ENCODE assay signal across 8 mouse cellular contexts in the genomic region with DNA sequence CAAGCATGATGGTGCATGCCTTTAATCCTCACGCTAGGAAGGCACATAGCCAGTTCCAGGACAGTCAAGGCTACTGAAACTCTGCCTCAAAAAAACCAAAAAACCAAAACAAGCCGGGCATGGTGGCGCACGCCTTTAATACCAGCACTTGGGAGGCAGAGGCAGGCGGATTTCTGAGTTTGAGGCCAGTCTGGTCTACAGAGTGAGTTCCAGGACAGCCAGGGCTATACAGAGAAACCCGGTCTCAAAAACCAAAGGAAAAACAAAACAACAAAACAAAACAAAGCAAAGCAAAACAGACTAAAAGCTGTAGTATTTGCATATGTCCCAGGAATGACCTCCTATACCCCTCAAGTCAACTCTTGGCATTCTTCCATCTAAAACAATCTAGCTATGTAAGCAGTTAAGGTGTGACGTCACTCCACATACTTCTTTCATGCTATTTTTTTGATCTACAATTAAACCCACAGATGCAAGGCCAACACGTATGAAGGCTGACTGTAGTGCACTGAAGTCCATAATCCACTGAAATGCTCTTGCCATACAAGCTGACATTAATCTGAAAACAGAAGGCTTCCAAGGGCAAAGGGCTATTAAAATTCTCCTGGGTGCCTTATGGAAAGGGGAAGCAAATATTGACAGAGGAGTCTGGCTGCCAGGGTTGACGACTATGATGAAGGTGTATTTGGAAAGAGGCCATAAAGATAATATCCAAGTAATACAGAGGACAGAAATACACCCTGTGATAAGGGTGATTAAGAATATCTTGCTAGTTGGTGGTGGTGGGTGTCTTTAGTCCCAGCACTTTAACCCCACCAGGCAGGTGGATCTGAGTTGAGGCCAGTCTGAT. TPM values are rescaled to one million over a fixed set of nuclear protein-coding genes. Genes with fewer than 3 reads are reported as not detected.
A peak's percentile ranks its signal among the peaks of the same experiment; 100 is the strongest.
DNase-seq lines count a peak whose midpoint lies in the region; ATAC-seq and TF ChIP-seq lines count a peak whose summit lies in the region.

No protein-coding gene starts in this region.

- H3K27me3 ChIP-seq in heart, embryonic 13.5 days (replicated peaks) = no peaks in the 10 kb centered on the region
- H3K27me3 ChIP-seq in heart, adult 2 months (ENCODE audit: control insufficient read depth, insufficient read depth, low read length) = no peaks in the 10 kb centered on the region
- H3K27me3 ChIP-seq in MEL (ENCODE audit: control insufficient read depth in 1 of 2, insufficient read depth in 2 of 2, low read length in 2 of 2) = no peaks in the 10 kb centered on the region
- no peaks in the 10 kb centered on the region for H3K27me3 ChIP-seq in hindbrain, embryonic 12.5 days
- H3K27me3 ChIP-seq in midbrain, embryonic 12.5 days = no peaks in the 10 kb centered on the region

- no peak for TF ChIP-seq RAD21 in MEL (IDR thresholded peaks at IDR 0.05; ENCODE audit: low read depth, low read length)

- no peak for TF ChIP-seq CTCF in heart, adult 2 months (IDR thresholded peaks at IDR 0.05)
- TF ChIP-seq CTCF in MEL (IDR thresholded peaks at IDR 0.05 in 2 of 3, conservative IDR thresholded peaks at IDR 0.05 in 1 of 3; ENCODE audit: control insufficient read depth in 1 of 3, insufficient read depth in 1 of 3, low read depth in 2 of 3, low read length in 3 of 3, poor library complexity in 1 of 3, severe bottlenecking in 1 of 3) = no peak

- peak overlapping the region; percentile 91 for H3K4me2 ChIP-seq in heart, embryonic 13.5 days
- H3K4me2 ChIP-seq in hindbrain, embryonic 12.5 days (replicated peaks) = peak overlapping the region; percentile 62
- H3K4me2 ChIP-seq in midbrain, embryonic 12.5 days (replicated peaks) = peak overlapping the region; percentile 71

- H3K4me3 ChIP-seq in heart, embryonic 13.5 days = peak overlapping the region; percentile 91
- H3K4me3 ChIP-seq in heart, adult 2 months = no peak overlapping the region
- peak overlapping the region; percentile 65 to 74 for H3K4me3 ChIP-seq in MEL (ENCODE audit: control insufficient read depth in 1 of 2, insufficient read depth in 1 of 2, low read depth in 2 of 2, low read length in 2 of 2)
- peak overlapping the region; percentile 80 for H3K4me3 ChIP-seq in hindbrain, embryonic 12.5 days
- H3K4me3 ChIP-seq in midbrain, embryonic 12.5 days = peak overlapping the region; percentile 90

- DNase-seq in heart, adult 2 months = no peak
- peak; percentile 64 for DNase-seq in MEL (ENCODE audit: low read depth, low spot score)
- DNase-seq in right cerebral cortex, postnatal 25 days = no peak
- no peak for DNase-seq in ovary, adult 18-20 months (ENCODE audit: low spot score)

- TF ChIP-seq EP300 in heart, adult 2 months (IDR thresholded peaks at IDR 0.05; ENCODE audit: insufficient read depth, low read depth, low read length) = no peak
- TF ChIP-seq EP300 in MEL (IDR thresholded peaks at IDR 0.05; ENCODE audit: low read depth in 1 of 2, low read length in 2 of 2) = no peak

- no peaks in the 10 kb centered on the region for H3K9me3 ChIP-seq in heart, embryonic 13.5 days
- H3K9me3 ChIP-seq in MEL (replicated peaks; ENCODE audit: insufficient read depth, low read length) = no peaks in the 10 kb centered on the region
- no peaks in the 10 kb centered on the region for H3K9me3 ChIP-seq in hindbrain, embryonic 12.5 days (replicated peaks)
- H3K9me3 ChIP-seq in midbrain, embryonic 12.5 days = no peaks in the 10 kb centered on the region

- peaks cover 23% of the 10 kb centered on the region for H3K36me3 ChIP-seq in heart, embryonic 13.5 days
- H3K36me3 ChIP-seq in heart, adult 2 months (ENCODE audit: control insufficient read depth, insufficient read depth, low read length) = peaks cover 5% of the 10 kb centered on the region; the same call in 1 of the 2 replicates
- peaks cover 0 to 25% of the 10 kb centered on the region in 2 experiments; a peak in 2 of 4 replicates for H3K36me3 ChIP-seq in MEL (ENCODE audit: control insufficient read depth in 1 of 2, insufficient read depth in 2 of 2, low read length in 2 of 2)
- 0 out of 2 replicates have a peak, but pooled peaks cover 3% of the 10 kb centered on the region for H3K36me3 ChIP-seq in hindbrain, embryonic 12.5 days
- peaks cover 3% of the 10 kb centered on the region; the same call in 1 of the 2 replicates for H3K36me3 ChIP-seq in midbrain, embryonic 12.5 days

- peaks cover 2% of the 10 kb centered on the region; the same call in 1 of the 2 replicates for H3K79me2 ChIP-seq in heart, adult 2 months (replicated peaks; ENCODE audit: control insufficient read depth, insufficient read depth, low read length)
- peaks cover 6% of the 10 kb centered on the region for H3K79me2 ChIP-seq in MEL (ENCODE audit: control insufficient read depth, insufficient read depth, low read length, poor library complexity)

- H3K27ac ChIP-seq in heart, embryonic 13.5 days (replicated peaks) = peak overlapping the region; percentile 90
- H3K27ac ChIP-seq in heart, adult 2 months = no peak overlapping the region
- H3K27ac ChIP-seq in MEL (ENCODE audit: control insufficient read depth, low read depth, low read length) = peak overlapping the region; percentile 57
- H3K27ac ChIP-seq in hindbrain, embryonic 12.5 days = no peak overlapping the region
- H3K27ac ChIP-seq in midbrain, embryonic 12.5 days (replicated peaks) = no peak overlapping the region

- ATAC-seq in heart, embryonic 13.5 days (ENCODE audit: extremely low read depth, insufficient number of reproducible peaks, low FRiP score, low TSS enrichment) = no peak
- no peak for ATAC-seq in hindbrain, embryonic 12.5 days (ENCODE audit: low FRiP score)
- ATAC-seq in midbrain, embryonic 12.5 days (ENCODE audit: low FRiP score, low read depth) = no peak
- no peak for ATAC-seq in inflammation-experienced regulatory T-cells, adult 6 months

- WGBS in heart, embryonic 13.5 days = 71% methylated on average over 9 of the region's 9 CpGs
- 69% methylated on average over 9 of the region's 9 CpGs for WGBS in heart, adult 2 months
- WGBS in hindbrain, embryonic 12.5 days = 81% methylated on average over 9 of the region's 9 CpGs
- WGBS in midbrain, embryonic 12.5 days = 84% methylated on average over 9 of the region's 9 CpGs

- H3K4me1 ChIP-seq in heart, embryonic 13.5 days = peaks cover 29% of the 10 kb centered on the region
- no peaks in the 10 kb centered on the region; the same call in 1 of the 2 replicates for H3K4me1 ChIP-seq in heart, adult 2 months (ENCODE audit: control insufficient read depth, insufficient read depth, low read length)
- H3K4me1 ChIP-seq in MEL (ENCODE audit: control insufficient read depth in 1 of 2, insufficient read depth in 2 of 2, low read length in 2 of 2) = peaks cover 4 to 22% of the 10 kb centered on the region in 2 experiments
- H3K4me1 ChIP-seq in hindbrain, embryonic 12.5 days = peaks cover 21% of the 10 kb centered on the region
- H3K4me1 ChIP-seq in midbrain, embryonic 12.5 days = peaks cover 27% of the 10 kb centered on the region

- no peak for TF ChIP-seq POLR2A in heart, adult 2 months (IDR thresholded peaks at IDR 0.05; ENCODE audit: insufficient read depth, low read depth, low read length)
- no peak for TF ChIP-seq POLR2A in MEL (IDR thresholded peaks at IDR 0.05; ENCODE audit: control insufficient read depth in 1 of 2, insufficient read depth in 1 of 2, low read depth in 1 of 2, low read length in 2 of 2, poor library complexity in 1 of 2)

- intact Hi-C loops in heart, adult 2 months (cut with DNase I) = no loop called here

- peak overlapping the region; percentile 91; the same call in 1 of the 2 replicates for H3K9ac ChIP-seq in heart, embryonic 13.5 days
- H3K9ac ChIP-seq in heart, adult 2 months (ENCODE audit: low read depth, low read length) = no peak overlapping the region
- H3K9ac ChIP-seq in MEL (ENCODE audit: control insufficient read depth, low read depth, low read length, poor library complexity, severe bottlenecking) = no peak overlapping the region; the same call in 1 of the 2 replicates
- peak overlapping the region; percentile 85; the same call in 1 of the 2 replicates for H3K9ac ChIP-seq in hindbrain, embryonic 12.5 days
- peak overlapping the region; percentile 96 for H3K9ac ChIP-seq in midbrain, embryonic 12.5 days (replicated peaks)

RNA-seq across cellular contexts. Expression of a gene that starts 1.4 kb away (rescaled TPM):
- 76.1 and 79.0 TPM in 2 replicates for polyA plus RNA-seq in heart, embryonic 13.5 days (2015; fragmentation: Nextera tagmentation; extraction: Ambion mirVana)
- 10 to 100 TPM; 30.2 to 34.5 TPM for total RNA-seq in heart, adult 2 months (2021)
- 54.9 and 62.8 TPM in 2 replicates for polyA plus RNA-seq in heart, adult 2 months (2012; rRNA removed)
- total RNA-seq in MEL (2012; rRNA removed) = 38.1 and 38.6 TPM in 2 replicates
- 10 to 100 TPM in 1 of 2 experiments, not detected in 1; 39.8 TPM for polyA plus RNA-seq in MEL (2012; ENCODE audit: insufficient read depth in 1 of 2, insufficient read length in 2 of 2, low read depth in 1 of 2, low replicate concordance in 2 of 2, missing spikeins in 1 of 2)
- 112 and 115 TPM in 2 replicates for polyA plus RNA-seq in hindbrain, embryonic 12.5 days (2016; fragmentation: Nextera tagmentation; extraction: Ambion mirVana)
- 106 and 108 TPM in 2 replicates for polyA plus RNA-seq in midbrain, embryonic 12.5 days (2016; fragmentation: Nextera tagmentation; extraction: Ambion mirVana)
- polyA plus RNA-seq in inflammation-experienced regulatory T-cells, adult 6 months (2017; shearing (Covaris generic)) = 10 to 100 TPM; 12.8 to 16.8 (median 14.4) TPM

RNA-seq across cellular contexts. Expression of a gene that starts 8.1 kb away (rescaled TPM):
- polyA plus RNA-seq in heart, embryonic 13.5 days (2015; fragmentation: Nextera tagmentation; extraction: Ambion mirVana) = 6.4 and 6.8 TPM in 2 replicates
- total RNA-seq in heart, adult 2 months (2021) = 1 to 10 TPM; 1.5 to 1.6 TPM
- 1.4 and 2.0 TPM in 2 replicates for polyA plus RNA-seq in heart, adult 2 months (2012; rRNA removed)
- 8.9 and 10.4 TPM in 2 replicates for total RNA-seq in MEL (2012; rRNA removed)
- 10 to 100 TPM in 1 of 2 experiments, not detected in 1; 12.3 TPM for polyA plus RNA-seq in MEL (2012; ENCODE audit: insufficient read depth in 1 of 2, insufficient read length in 2 of 2, low read depth in 1 of 2, low replicate concordance in 2 of 2, missing spikeins in 1 of 2)
- polyA plus RNA-seq in hindbrain, embryonic 12.5 days (2016; fragmentation: Nextera tagmentation; extraction: Ambion mirVana) = 34.2 and 38.6 TPM in 2 replicates
- 40.7 and 44.6 TPM in 2 replicates for polyA plus RNA-seq in midbrain, embryonic 12.5 days (2016; fragmentation: Nextera tagmentation; extraction: Ambion mirVana)
- polyA plus RNA-seq in inflammation-experienced regulatory T-cells, adult 6 months (2017; shearing (Covaris generic)) = 1 to 10 TPM; 3.5 to 8.4 (median 5.1) TPM

RNA-seq across cellular contexts. Expression of a gene that starts 35.8 kb away (rescaled TPM):
- polyA plus RNA-seq in heart, embryonic 13.5 days (2015; fragmentation: Nextera tagmentation; extraction: Ambion mirVana) = 46.3 and 49.5 TPM in 2 replicates
- total RNA-seq in heart, adult 2 months (2021) = 10 to 100 TPM; 21.0 to 21.7 TPM
- 26.5 and 30.2 TPM in 2 replicates for polyA plus RNA-seq in heart, adult 2 months (2012; rRNA removed)
- 32.7 and 37.6 TPM in 2 replicates for total RNA-seq in MEL (2012; rRNA removed)
- 10 to 100 TPM in 1 of 2 experiments, not detected in 1; 87.4 TPM for polyA plus RNA-seq in MEL (2012; ENCODE audit: insufficient read depth in 1 of 2, insufficient read length in 2 of 2, low read depth in 1 of 2, low replicate concordance in 2 of 2, missing spikeins in 1 of 2)
- polyA plus RNA-seq in hindbrain, embryonic 12.5 days (2016; fragmentation: Nextera tagmentation; extraction: Ambion mirVana) = 98.2 and 101 TPM in 2 replicates
- polyA plus RNA-seq in midbrain, embryonic 12.5 days (2016; fragmentation: Nextera tagmentation; extraction: Ambion mirVana) = 89.4 and 95.3 TPM in 2 replicates
- polyA plus RNA-seq in inflammation-experienced regulatory T-cells, adult 6 months (2017; shearing (Covaris generic)) = 10 to 100 TPM; 53.6 to 58.6 (median 55.6) TPM

Comparison
In these comparisons a context has a peak if more than half of its experiments do, and no peak if none do; other contexts are left out.
1. H3K27ac ChIP-seq: peak in heart, embryonic 13.5 days (single experiment) and MEL (single experiment); none in heart, adult 2 months (single experiment), hindbrain, embryonic 12.5 days (single experiment) and midbrain, embryonic 12.5 days (single experiment).
2. H3K9ac ChIP-seq: peak in heart, embryonic 13.5 days (single experiment), hindbrain, embryonic 12.5 days (single experiment) and midbrain, embryonic 12.5 days (single experiment); none in heart, adult 2 months (single experiment) and MEL (single experiment).
3. Peak in every context shown above with its lines, with median percentiles within 50 percentile points of each other: H3K4me2 ChIP-seq.